Mouse (Mus musculus) G1E (cell line): ENCODE data around the gene Samd10.

Experiments used
- CTCF ChIP-seq: IDR thresholded peaks from 2 replicates; pipeline ENCODE4 v1.5.1; 2012; ENCODE audit warnings: low read depth, low read length, inconsistent platforms, mixed read lengths
- GATA2 ChIP-seq: IDR thresholded peaks from 2 replicates; pipeline ENCODE4 v1.6.1; 2012; ENCODE audit warnings: low read depth, low read length, inconsistent platforms, borderline replicate concordance
- POLR2AphosphoS5 ChIP-seq: IDR thresholded peaks from 2 replicates; pipeline ENCODE4 v1.6.1; 2012; ENCODE audit warnings: low read depth, low read length, inconsistent platforms; ENCODE audit not compliant: insufficient replicate concordance

- TF ChIP-seq GATA2 (no peak), POLR2AphosphoS5 (0 out of 2 replicates have a peak, but pooled peaks have one; percentile 36), CTCF (no peak)
These were observed 9.8 kb downstream of the Samd10 start for GRCm38 (mm10) chr2:181589011-181589731.
